Mouse (Mus musculus) T-helper 2 cell (primary cell): Measurements from ENCODE around the gene Ankrd1.

ENCODE experiments used
- in situ Hi-C: fragments of 300-600 bp; cut with MboI, MseI; formaldehyde crosslinking; loops from one replicate; pipeline ENCODE4 v1.15.1; 2025; ENCODE audit warnings: high pct_unique_total_duplicates

The Ankrd1 gene

DNA sequence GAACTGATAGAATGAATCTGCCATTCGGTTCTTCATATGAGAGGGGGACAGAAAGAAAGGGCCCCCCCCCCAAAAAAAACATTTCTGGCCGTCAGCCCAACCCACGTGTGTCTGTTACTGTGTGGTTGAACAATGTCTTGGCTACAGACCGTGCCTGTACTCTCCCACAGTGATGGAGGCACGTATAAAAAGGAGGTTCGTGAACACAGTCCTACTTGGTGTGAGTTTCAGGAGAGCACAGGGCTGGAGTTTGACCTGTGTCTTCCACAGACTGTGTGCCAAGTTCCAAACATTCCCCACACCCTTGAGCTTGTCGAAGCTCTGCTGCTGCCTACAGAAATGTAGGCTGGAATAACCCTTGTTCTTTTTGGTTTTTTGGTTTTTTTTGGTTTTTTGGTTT, 9.4 kb downstream of the Ankrd1 start:
- in situ Hi-C loops: no loop called here

DNA sequence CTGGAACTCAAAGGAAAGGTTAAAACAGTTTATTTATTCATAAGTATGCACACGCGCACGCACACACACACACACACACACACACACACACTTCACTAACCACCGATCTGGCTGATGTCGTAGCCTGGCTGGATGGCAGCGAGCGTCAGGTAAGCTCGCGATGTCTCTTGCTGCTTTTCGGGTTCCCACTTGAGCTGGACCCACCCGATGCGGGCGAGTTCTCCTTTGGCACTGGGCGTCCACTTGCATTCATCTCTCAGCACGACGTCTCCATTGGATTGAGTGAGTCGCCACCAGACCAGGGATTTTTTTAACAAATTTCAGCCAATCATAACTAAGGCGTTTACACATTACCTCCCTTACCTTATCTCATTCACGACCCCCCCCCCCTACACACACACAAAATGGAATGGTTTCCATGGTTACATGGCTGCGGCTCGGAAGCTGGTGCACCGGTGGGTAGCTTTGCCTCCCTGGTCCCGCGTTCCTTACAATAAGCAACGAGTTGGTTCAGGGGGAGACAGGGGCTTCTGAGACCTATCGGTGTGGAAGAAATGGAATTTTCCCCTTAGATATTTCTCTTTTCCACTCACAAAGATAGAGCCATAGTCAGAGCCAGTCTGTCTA, 10.5 kb downstream of the Ankrd1 start:
- in situ Hi-C loops: no loop called here

DNA sequence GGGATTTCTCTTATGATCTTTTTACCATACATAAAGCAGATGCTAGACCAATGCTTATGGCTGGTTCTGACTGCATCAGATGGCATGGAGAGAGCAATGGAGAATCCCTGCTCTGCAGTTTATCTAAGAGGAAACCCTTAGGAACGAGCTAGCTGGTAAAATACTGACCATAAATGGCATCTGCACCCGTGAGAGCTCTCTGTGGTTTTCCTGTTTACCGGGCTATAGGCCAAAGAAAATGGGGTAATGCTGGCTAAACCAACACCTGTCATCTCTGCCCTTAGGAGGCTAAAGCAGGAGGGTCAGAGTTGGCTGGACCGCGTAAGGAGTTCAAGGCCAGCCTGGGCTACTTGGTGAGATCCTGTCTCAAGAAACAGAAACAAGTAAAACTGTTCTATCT, 16.0 kb downstream of the Ankrd1 start:
- in situ Hi-C loops: no loop called here

DNA sequence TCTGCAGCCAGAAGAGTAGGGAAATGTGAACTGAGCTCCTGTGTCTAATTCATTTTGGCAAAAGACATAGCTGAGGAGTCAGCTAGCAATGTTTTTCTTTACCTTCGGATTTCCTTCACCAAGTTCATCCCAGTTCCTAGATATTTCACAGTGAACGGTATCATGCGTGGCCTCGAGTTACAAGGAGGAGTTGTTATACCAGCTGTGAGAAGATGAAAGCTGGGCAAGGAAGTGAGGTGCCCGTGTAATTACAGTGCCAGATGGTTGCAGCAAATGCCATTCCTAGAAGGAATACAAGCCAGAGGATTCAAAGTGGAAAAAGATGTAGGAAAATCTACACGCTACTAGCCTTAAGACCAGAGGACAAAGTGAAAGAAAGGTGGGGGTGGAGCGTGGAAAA, 21.0 kb downstream of the Ankrd1 start:
- in situ Hi-C loops: loop anchor here (10.0 kb wide), 2 partner anchors 806 to 1104 kb away; no protein-coding TSS in a partner anchor

DNA sequence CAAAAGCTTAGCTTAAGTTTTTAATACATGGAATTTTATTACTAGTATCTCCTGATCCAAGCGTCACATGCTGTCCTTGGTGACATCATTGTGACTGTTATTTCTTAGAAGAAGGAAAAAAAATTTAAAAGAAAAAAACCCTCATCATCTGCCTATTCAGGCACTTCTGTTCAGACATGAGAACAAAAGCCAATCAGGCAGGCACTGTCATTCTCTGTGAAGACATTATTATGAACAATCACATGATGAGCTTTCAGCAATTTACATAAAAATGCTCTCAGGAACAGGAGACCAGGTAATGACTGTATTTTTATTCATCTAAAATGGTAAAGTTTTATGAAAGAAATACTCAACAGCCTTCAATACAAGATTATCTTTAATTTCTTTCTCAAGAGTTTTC, 21.6 kb downstream of the Ankrd1 start:
- in situ Hi-C loops: loop anchor here (10.0 kb wide), 2 partner anchors 807 to 1103 kb away; no protein-coding TSS in a partner anchor

DNA sequence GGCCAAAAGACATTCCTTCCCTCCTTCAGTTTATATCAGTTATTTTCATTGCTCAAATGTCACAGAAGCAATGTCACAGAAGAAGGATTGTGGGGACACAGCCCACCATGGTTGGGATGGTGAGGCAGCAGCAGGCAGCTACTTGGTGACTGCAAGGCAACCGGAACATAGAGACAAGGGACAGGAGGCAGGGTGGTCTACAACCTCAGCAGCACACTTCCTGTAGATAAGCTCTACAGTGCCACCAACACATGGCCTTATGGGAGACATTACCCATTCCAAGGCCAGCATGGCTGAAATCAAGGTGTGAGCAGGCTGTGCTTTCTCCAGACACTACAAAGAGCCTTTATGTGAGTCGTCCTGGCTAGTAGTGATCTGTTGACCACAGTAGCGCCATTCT, 22.7 kb downstream of the Ankrd1 start:
- in situ Hi-C loops: loop anchor here (10.0 kb wide), 2 partner anchors 808 to 1102 kb away; no protein-coding TSS in a partner anchor

DNA sequence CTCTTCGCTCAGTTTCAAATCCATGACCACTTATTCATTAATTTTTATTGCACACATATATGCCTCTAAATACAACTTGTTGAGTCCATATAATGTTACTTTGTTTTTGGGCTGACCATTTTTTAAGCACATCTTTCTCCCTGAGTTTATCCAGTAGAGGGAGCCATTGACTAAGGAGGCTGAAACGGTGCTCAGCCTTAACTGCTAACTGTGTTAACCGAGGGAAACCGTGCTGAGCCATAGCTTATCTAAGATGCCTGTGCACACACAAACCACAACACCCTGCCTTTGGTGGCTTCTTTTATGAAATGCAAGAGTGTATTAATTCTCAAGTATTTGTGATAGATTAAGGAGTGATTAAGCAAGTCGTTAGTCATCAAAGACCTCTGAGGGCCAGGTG, 29.1 kb downstream of the Ankrd1 start:
- in situ Hi-C loops: loop anchor here (10.0 kb wide), 2 partner anchors 814 to 1096 kb away; no protein-coding TSS in a partner anchor

DNA sequence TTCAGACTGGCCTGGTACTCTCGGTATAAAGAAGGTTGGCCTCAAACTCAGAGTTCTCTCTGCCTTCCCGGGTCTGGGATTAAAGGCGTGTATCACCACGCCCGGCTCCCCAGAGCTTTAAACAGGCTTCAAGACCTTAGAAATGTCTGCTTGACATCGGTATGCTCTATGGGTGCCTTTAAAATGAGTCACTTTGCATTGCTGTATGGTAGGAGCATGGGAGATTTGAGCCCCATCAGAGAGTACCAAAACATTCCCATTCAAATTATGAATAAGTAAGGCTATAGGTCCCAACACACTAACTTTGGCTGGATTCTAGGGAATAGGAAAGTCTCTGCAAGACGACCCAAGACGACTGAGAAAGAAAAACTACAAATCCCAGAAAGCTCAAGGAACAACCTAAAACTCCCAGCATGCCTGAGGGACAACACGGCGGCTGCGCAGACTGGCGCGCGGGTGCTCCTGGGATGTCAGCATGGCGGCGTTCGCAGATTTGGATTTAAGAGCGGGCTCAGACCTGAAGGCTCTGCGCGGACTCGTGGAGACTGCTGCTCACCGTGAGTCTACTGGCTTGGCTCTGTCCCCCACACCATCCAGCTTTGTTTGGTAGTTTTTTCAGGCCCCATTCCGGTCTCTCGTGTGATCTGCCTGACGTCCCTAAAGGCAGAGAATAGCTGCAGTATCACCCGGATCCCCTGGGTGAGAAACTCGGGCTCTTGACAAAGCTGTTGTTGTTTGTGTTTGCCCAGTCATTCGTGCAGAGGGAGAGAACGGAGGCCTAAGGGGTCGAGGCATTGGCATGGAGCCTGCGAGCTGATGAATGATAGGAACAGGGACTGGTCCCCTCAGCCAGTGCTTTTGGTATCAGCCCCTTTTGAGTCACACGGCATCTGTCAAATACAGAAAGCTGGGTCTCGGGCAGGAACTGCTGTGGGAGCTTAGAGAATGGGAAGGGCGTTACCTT, 36.4 kb downstream of the Ankrd1 start, which contains the start of gene Rpp30:
Gene Rpp30 (plus strand): TSS at position 455 of the 964 bp plus-strand sequence.
- in situ Hi-C loops: loop anchor here (5.0 kb wide), 1 partner anchor 956 kb away; no protein-coding TSS in a partner anchor

DNA sequence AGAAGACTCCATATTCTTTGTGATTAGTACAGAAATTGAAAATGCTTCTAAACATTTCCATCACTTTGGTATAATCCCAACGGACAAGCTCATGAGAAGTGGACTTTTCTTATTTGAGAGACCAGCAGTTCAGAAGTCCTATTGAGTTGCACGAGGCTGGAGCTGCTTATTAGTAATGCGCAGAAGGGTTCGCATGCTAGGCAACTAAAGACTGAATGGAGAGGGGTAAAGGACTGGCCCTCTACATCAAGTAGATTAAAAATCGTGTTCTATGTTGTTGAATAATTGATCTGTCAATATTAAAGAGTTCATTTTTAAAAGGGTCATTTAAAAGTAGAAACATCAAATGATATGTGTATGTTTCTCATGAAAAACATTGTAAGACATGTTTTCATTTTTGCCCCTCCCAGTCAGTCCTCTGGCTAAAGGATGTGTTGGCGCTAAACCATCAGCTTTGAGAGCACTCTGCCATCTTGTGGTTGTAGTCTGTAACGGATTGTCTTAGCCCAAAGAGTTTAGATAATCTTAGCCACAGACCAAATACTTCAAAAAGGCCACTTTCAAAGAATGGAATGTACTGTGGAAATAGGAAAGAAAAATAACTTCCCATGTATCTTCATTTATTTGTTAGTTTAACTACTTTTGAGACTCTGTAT, 37.2 kb downstream of the Ankrd1 start:
- in situ Hi-C loops: loop anchor here (5.0 kb wide), 1 partner anchor 955 kb away; no protein-coding TSS in a partner anchor

DNA sequence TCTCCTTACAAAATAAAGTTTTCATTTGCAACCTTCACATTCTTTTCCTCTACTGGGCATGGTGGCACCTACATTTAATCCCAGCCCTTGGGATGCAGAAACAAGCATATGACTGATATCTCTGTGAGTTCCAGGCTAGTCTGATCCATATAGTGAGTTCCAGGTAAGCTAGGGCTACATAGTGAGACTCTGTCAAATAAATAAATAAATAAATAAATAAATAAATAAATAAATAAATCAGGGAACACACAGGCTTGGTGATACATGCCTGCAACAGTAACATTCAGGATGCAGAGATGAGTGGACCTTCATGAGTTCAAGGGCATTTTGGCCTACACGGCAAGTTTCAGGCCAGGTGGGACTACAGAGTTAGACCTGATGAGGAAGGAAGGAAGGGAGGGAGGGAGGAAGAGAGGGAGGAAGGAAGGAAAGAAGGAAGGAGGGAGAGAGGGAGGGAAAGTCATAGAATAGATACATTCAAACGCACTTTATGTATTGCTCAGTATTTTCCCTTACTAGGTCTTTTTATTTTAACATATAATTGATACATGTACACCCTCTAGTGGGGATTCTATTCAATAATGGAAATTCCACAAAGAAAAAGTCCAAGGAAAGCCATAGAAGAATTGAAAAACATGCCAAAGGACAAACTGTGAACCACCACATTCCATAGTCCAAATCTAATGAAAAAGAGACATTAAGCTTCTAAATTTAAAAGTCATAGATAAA, 56.9 kb downstream of the Ankrd1 start:
- in situ Hi-C loops: no loop called here
